Mouse (Mus musculus) liver, postnatal 0 days (tissue): ENCODE results near the gene Arhgap35. TPM values are rescaled to one million over a fixed set of nuclear protein-coding genes. Genes with fewer than 3 reads are reported as not detected.
A peak's percentile ranks its signal among the peaks of the same experiment; 100 is the strongest.

Experiments used
- ATAC-seq: fragments of 200-750 bp; cut with Nextera tagmentation; 2 replicates; pipeline ENCODE4 v1.8.0; 2017; ENCODE audit warnings: mild to moderate bottlenecking, moderate library complexity
- DNase-seq: peaks from one replicate; pipeline ENCODE4 v3.0.0-alpha.2; 2016
- H3K27ac ChIP-seq: fragments of 300-500 bp; sonication (generic); 2 replicates; pipeline ENCODE4 v1.5.1; 2014; ENCODE audit warnings: antibody characterized with exemption, moderate library complexity, mild to moderate bottlenecking, low read depth
- H3K27me3 ChIP-seq: fragments of 300-500 bp; sonication (generic); 2 replicates; pipeline ENCODE4 v1.6.1; 2014; ENCODE audit warnings: low read length, control low read depth, mixed read lengths; ENCODE audit not compliant: insufficient read depth
- H3K36me3 ChIP-seq: fragments of 300-500 bp; sonication (generic); replicated peaks from 2 replicates; pipeline ENCODE4 v1.6.1; 2014; ENCODE audit warnings: mild to moderate bottlenecking, control low read depth, low read length, moderate library complexity, mixed read lengths; ENCODE audit not compliant: insufficient read depth
- H3K4me1 ChIP-seq: fragments of 300-500 bp; sonication (generic); 2 replicates; pipeline ENCODE4 v1.6.1; 2014; ENCODE audit warnings: antibody characterized with exemption, mild to moderate bottlenecking, control low read depth; ENCODE audit not compliant: insufficient read depth
- H3K4me2 ChIP-seq: fragments of 300-500 bp; sonication (generic); 2 replicates; pipeline ENCODE4 v1.6.1; 2014; ENCODE audit warnings: low read depth, mild to moderate bottlenecking, low read length, moderate library complexity, mixed read lengths
- H3K4me3 ChIP-seq: fragments of 300-500 bp; sonication (generic); 2 replicates; pipeline ENCODE4 v1.5.1; 2014; ENCODE audit warnings: low read depth, low read length
- H3K9ac ChIP-seq: fragments of 300-500 bp; sonication (generic); replicated peaks from 2 replicates; pipeline ENCODE4 v1.6.1; 2014; ENCODE audit warnings: mild to moderate bottlenecking, moderate library complexity
- H3K9me3 ChIP-seq: fragments of 300-500 bp; sonication (generic); 2 replicates; pipeline ENCODE4 v1.6.1; 2016; ENCODE audit warnings: mild to moderate bottlenecking, control low read depth, low read length, mixed read lengths
- CTCF ChIP-seq: sonication (generic); IDR thresholded peaks from 2 replicates; pipeline ENCODE4 v1.5.1; 2016; ENCODE audit warnings: antibody characterized with exemption, low read depth
- EP300 ChIP-seq: IDR thresholded peaks from 2 replicates; pipeline ENCODE4 v1.6.1; 2016; ENCODE audit warnings: antibody characterized with exemption, low read depth, mild to moderate bottlenecking
- WGBS: fragments of 180-500 bp; shearing (Covaris S2); extraction: QIAGEN DNeasy Blood & Tissue Kit; methylation state at CpG from one replicate; pipeline ENCODE4 v1.1.7; 2014; ENCODE audit not compliant: insufficient replicate concordance; 5-methylcytosine and 5-hydroxymethylcytosine counted together
- polyA plus RNA-seq: library from polyadenylated mRNA; unstranded; fragments of >200 nt; fragmentation: Nextera tagmentation; extraction: Ambion mirVana; gene quantifications from 2 replicates; pipeline ENCODE4 v1.2.1, GENCODE M21; 2015

Gene Arhgap35
- polyA plus RNA-seq, 1 experiment from 2014 or later = 2.7 TPM

- H3K27ac ChIP-seq = no peak overlapping the region
- H3K36me3 ChIP-seq = no peaks in the 10 kb centered on the region
- TF ChIP-seq EP300 (no peak), CTCF (no peak)
- DNase-seq (no peak), ATAC-seq (no peak)
- H3K4me3 ChIP-seq = no peak overlapping the region
- H3K4me2 ChIP-seq = no peak overlapping the region
- H3K9ac ChIP-seq = no peak overlapping the region
- no peaks in the 10 kb centered on the region for H3K4me1 ChIP-seq
- no peaks in the 10 kb centered on the region for H3K9me3 ChIP-seq
- no peaks in the 10 kb centered on the region for H3K27me3 ChIP-seq
Measured at GRCm38 (mm10) chr7:16488816-16489215, 126.0 kb downstream of the Arhgap35 start.

- H3K27me3 ChIP-seq = peaks cover 50% of the 10 kb centered on the region
- DNase-seq (no peak), ATAC-seq (no peak)
- H3K4me3 ChIP-seq = peak within 1 kb of the TSS; percentile 17; the same call in 1 of the 2 replicates
- H3K36me3 ChIP-seq = no peaks in the 10 kb centered on the region
- WGBS = 82% methylated on average over 8 of the region's 8 CpGs
- H3K4me2 ChIP-seq = 0 out of 2 replicates have a peak within 1 kb of the TSS, but pooled peaks have one; percentile 35
- H3K9me3 ChIP-seq = no peaks in the 10 kb centered on the region
- H3K9ac ChIP-seq = no peak within 1 kb of the TSS
- no peak for TF ChIP-seq CTCF
- TF ChIP-seq EP300 = no peak
- no peak within 1 kb of the TSS for H3K27ac ChIP-seq
- peaks cover 18% of the 10 kb centered on the region; the same call in 1 of the 2 replicates for H3K4me1 ChIP-seq
Measured at GRCm38 (mm10) chr7:16477628-16478027, 137.2 kb downstream of the Arhgap35 start, which contains the start of gene Npas1. Npas1 (minus strand) TSS chr7:16477728.

- Histone ChIP-seq H3K27ac (no peak overlapping the region), H3K4me2 (0 out of 2 replicates have a peak overlapping the region, but pooled peaks have one; percentile 35), H3K27me3 (peaks cover 58% of the 10 kb centered on the region), H3K36me3 (no peaks in the 10 kb centered on the region), H3K9ac (no peak overlapping the region), H3K4me3 (peak overlapping the region; percentile 17; the same call in 1 of the 2 replicates), H3K4me1 (peaks cover 18% of the 10 kb centered on the region; the same call in 1 of the 2 replicates), H3K9me3 (no peaks in the 10 kb centered on the region)
- no peak; the same call in 1 of the 2 replicates for ATAC-seq
- whole genome bisulfite sequencing = 4% methylated on average over 31 of the region's 34 CpGs
- TF ChIP-seq EP300 = no peak
- DNase-seq = no peak
Measured at GRCm38 (mm10) chr7:16476600-16476989, 138.2 kb downstream of the Arhgap35 start.

- 5% methylated on average over 24 of the region's 59 CpGs for WGBS
- no peak for ATAC-seq
- TF ChIP-seq EP300 (no peak), CTCF (no peak)
- peaks cover 18% of the 10 kb centered on the region; the same call in 1 of the 2 replicates for H3K4me1 ChIP-seq
- no peak for DNase-seq
- peak overlapping the region; percentile 17; the same call in 1 of the 2 replicates for H3K4me3 ChIP-seq
- peaks cover 61% of the 10 kb centered on the region for H3K27me3 ChIP-seq
- no peak overlapping the region for H3K27ac ChIP-seq
- no peaks in the 10 kb centered on the region for H3K36me3 ChIP-seq
- H3K9me3 ChIP-seq = no peaks in the 10 kb centered on the region
- H3K9ac ChIP-seq = no peak overlapping the region
- H3K4me2 ChIP-seq = 0 out of 2 replicates have a peak overlapping the region, but pooled peaks have one; percentile 35
Measured at GRCm38 (mm10) chr7:16475764-16476599, 138.8 kb downstream of the Arhgap35 start.

GRCm38 (mm10) chr7:16475321-16475720 is 139.5 kb downstream of the Arhgap35 start:
- peaks cover 18% of the 10 kb centered on the region; the same call in 1 of the 2 replicates for H3K4me1 ChIP-seq
- H3K27ac ChIP-seq = no peak overlapping the region
- no peak for TF ChIP-seq CTCF
- TF ChIP-seq EP300 = no peak
- 7% methylated on average over 21 of the region's 23 CpGs for WGBS
- ATAC-seq (no peak), DNase-seq (no peak)
- H3K4me2 ChIP-seq = no peak overlapping the region
- no peak overlapping the region for H3K4me3 ChIP-seq
- H3K9me3 ChIP-seq = no peaks in the 10 kb centered on the region
- H3K27me3 ChIP-seq = peaks cover 65% of the 10 kb centered on the region
- no peaks in the 10 kb centered on the region for H3K36me3 ChIP-seq
- H3K9ac ChIP-seq = no peak overlapping the region

GRCm38 (mm10) chr7:16474445-16474844 is 140.3 kb downstream of the Arhgap35 start:
- Histone ChIP-seq H3K36me3 (no peaks in the 10 kb centered on the region), H3K4me3 (peak overlapping the region; percentile 21; the same call in 1 of the 2 replicates), H3K4me1 (peaks cover 18% of the 10 kb centered on the region; the same call in 1 of the 2 replicates), H3K9ac (no peak overlapping the region), H3K27ac (no peak overlapping the region), H3K9me3 (no peaks in the 10 kb centered on the region), H3K27me3 (peaks cover 66% of the 10 kb centered on the region), H3K4me2 (peak overlapping the region; percentile 27)
- no peak for TF ChIP-seq EP300
- TF ChIP-seq CTCF = no peak
- WGBS = 10% methylated on average over 33 of the region's 33 CpGs
- peak; percentile 23; the same call in 1 of the 2 replicates for ATAC-seq
- peak; percentile 52 for DNase-seq
